Mouse (Mus musculus): ENCODE results near the gene Ambra1.

DNA sequence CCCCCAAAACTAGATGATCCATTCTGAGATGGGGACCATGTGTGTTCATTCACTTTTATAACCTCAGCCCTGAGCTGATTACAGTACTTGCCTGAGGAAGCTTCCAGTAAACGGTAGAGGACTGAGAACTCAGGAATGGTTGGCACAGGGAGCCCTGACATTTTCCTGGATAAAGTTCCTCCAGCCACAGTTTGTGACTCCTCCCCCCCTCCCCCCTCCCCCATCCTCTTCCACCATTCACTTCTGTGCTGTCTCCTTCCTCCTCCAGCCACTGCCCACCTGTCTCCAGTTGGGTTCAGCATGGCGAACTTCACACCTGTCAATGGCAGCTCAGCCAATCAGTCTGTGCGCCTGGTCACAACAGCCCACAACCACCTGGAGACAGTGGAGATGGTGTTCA, 197.0 kb downstream of the Ambra1 start, which contains the start of gene Chrm4:
- TF ChIP-seq USF1 (IDR thresholded peaks at IDR 0.05; ENCODE audit: low read depth) (no peak), CTCF (IDR thresholded peaks at IDR 0.05; ENCODE audit: control insufficient read depth, insufficient read depth, insufficient read length) (no peak), FOSL1 (IDR thresholded peaks at IDR 0.05; ENCODE audit: insufficient read depth, low read length, poor library complexity, severe bottlenecking) (no peak)

All from C2C12 (cell line).